Mouse (Mus musculus): Measurements from ENCODE around the gene Dpf1. TPM values are rescaled to one million over a fixed set of nuclear protein-coding genes. Genes with fewer than 3 reads are reported as not detected.

Gene Dpf1
- polyA plus RNA-seq, 1 experiment from 2014 or later = 118 TPM

- Histone ChIP-seq H3K27me3 (no peaks in the 10 kb centered on the region), H3K27ac (no peak overlapping the region), H3K4me2 (no peak overlapping the region), H3K9ac (no peak overlapping the region), H3K4me1 (0 out of 2 replicates have a peak, but pooled peaks cover 5% of the 10 kb centered on the region), H3K9me3 (no peaks in the 10 kb centered on the region), H3K4me3 (replicated peaks) (no peak overlapping the region), H3K36me3 (replicated peaks) (peaks cover 20% of the 10 kb centered on the region)
- no peak for ATAC-seq (ENCODE audit: low FRiP score)
- WGBS = 87% methylated on average over 13 of the region's 13 CpGs
Observed at GRCm38 (mm10) chr7:29361497-29361896, 57.7 kb downstream of the Dpf1 start.

GRCm38 (mm10) chr7:29364052-29364451, 60.3 kb downstream of the Dpf1 start:
- peaks cover 15% of the 10 kb centered on the region for H3K4me1 ChIP-seq
- peak; percentile 40 for ATAC-seq (ENCODE audit: low FRiP score)
- no peak overlapping the region for H3K4me2 ChIP-seq
- no peaks in the 10 kb centered on the region for H3K9me3 ChIP-seq
- H3K4me3 ChIP-seq (replicated peaks) = no peak overlapping the region
- H3K27me3 ChIP-seq = no peaks in the 10 kb centered on the region
- 19% methylated on average over 4 of the region's 4 CpGs for WGBS
- peaks cover 15% of the 10 kb centered on the region for H3K36me3 ChIP-seq (replicated peaks)
- H3K27ac ChIP-seq = no peak overlapping the region
- H3K9ac ChIP-seq = no peak overlapping the region; the same call in 1 of the 2 replicates

GRCm38 (mm10) chr7:29367166-29368003, 63.6 kb downstream of the Dpf1 start:
- peaks cover 15% of the 10 kb centered on the region for H3K36me3 ChIP-seq (replicated peaks)
- H3K27me3 ChIP-seq = no peaks in the 10 kb centered on the region
- peak overlapping the region; percentile 66 for H3K27ac ChIP-seq
- H3K9me3 ChIP-seq = no peaks in the 10 kb centered on the region
- H3K4me2 ChIP-seq = no peak overlapping the region
- WGBS = 78% methylated on average over 13 of the region's 13 CpGs
- peaks cover 15% of the 10 kb centered on the region for H3K4me1 ChIP-seq
- peak; percentile 90 for ATAC-seq (ENCODE audit: low FRiP score)
- no peak overlapping the region for H3K4me3 ChIP-seq (replicated peaks)
- H3K9ac ChIP-seq = no peak overlapping the region

Other genes with a start within 250 kb of the Dpf1 start
- gene Ryr1, start 178.8 kb upstream of the Dpf1 start, polyA plus RNA-seq (2016; fragmentation: Nextera tagmentation; extraction: Ambion mirVana) = 3.6 and 4.8 TPM in 2 replicates
- 0.34 and 0.58 TPM in 2 replicates for gene Rasgrp4, start 169.1 kb upstream of the Dpf1 start, polyA plus RNA-seq (2016; fragmentation: Nextera tagmentation; extraction: Ambion mirVana)
- gene Fam98c, start 147.7 kb upstream of the Dpf1 start, polyA plus RNA-seq (2016; fragmentation: Nextera tagmentation; extraction: Ambion mirVana) = 16.4 and 17.7 TPM in 2 replicates
- 0.57 and 1.2 TPM in 2 replicates for gene Ggn, start 133.7 kb upstream of the Dpf1 start, polyA plus RNA-seq (2016; fragmentation: Nextera tagmentation; extraction: Ambion mirVana)
- gene Spred3, start 133.5 kb upstream of the Dpf1 start, polyA plus RNA-seq (2016; fragmentation: Nextera tagmentation; extraction: Ambion mirVana) = 7.9 and 8.3 TPM in 2 replicates
- gene Psmd8, start 123.2 kb upstream of the Dpf1 start, polyA plus RNA-seq (2016; fragmentation: Nextera tagmentation; extraction: Ambion mirVana) = 283 and 293 TPM in 2 replicates
- 0.78 and 0.87 TPM in 2 replicates for gene Catsperg1, start 89.9 kb upstream of the Dpf1 start, polyA plus RNA-seq (2016; fragmentation: Nextera tagmentation; extraction: Ambion mirVana)
- gene Kcnk6, start 71.4 kb upstream of the Dpf1 start, polyA plus RNA-seq (2016; fragmentation: Nextera tagmentation; extraction: Ambion mirVana) = 0.43 and 0.63 TPM in 2 replicates
- gene Yif1b, start 65.6 kb upstream of the Dpf1 start, polyA plus RNA-seq (2016; fragmentation: Nextera tagmentation; extraction: Ambion mirVana) = 70.3 and 73.8 TPM in 2 replicates
- gene 2200002D01Rik, start 55.5 kb upstream of the Dpf1 start, polyA plus RNA-seq (2016; fragmentation: Nextera tagmentation; extraction: Ambion mirVana) = 0.76 and 1.4 TPM in 2 replicates
- gene Spint2, start 22.0 kb upstream of the Dpf1 start, polyA plus RNA-seq (2016; fragmentation: Nextera tagmentation; extraction: Ambion mirVana) = 42.2 and 45.0 TPM in 2 replicates
- gene Ppp1r14a, start 14.6 kb upstream of the Dpf1 start, polyA plus RNA-seq (2016; fragmentation: Nextera tagmentation; extraction: Ambion mirVana) = 14.8 and 16.5 TPM in 2 replicates
- gene Sipa1l3, start 214.7 kb downstream of the Dpf1 start, polyA plus RNA-seq (2016; fragmentation: Nextera tagmentation; extraction: Ambion mirVana) = 12.3 and 14.6 TPM in 2 replicates

Measured in forebrain, embryonic 12.5 days (tissue).